ENCODE assay signal across 8 mouse cellular contexts in the genomic region with DNA sequence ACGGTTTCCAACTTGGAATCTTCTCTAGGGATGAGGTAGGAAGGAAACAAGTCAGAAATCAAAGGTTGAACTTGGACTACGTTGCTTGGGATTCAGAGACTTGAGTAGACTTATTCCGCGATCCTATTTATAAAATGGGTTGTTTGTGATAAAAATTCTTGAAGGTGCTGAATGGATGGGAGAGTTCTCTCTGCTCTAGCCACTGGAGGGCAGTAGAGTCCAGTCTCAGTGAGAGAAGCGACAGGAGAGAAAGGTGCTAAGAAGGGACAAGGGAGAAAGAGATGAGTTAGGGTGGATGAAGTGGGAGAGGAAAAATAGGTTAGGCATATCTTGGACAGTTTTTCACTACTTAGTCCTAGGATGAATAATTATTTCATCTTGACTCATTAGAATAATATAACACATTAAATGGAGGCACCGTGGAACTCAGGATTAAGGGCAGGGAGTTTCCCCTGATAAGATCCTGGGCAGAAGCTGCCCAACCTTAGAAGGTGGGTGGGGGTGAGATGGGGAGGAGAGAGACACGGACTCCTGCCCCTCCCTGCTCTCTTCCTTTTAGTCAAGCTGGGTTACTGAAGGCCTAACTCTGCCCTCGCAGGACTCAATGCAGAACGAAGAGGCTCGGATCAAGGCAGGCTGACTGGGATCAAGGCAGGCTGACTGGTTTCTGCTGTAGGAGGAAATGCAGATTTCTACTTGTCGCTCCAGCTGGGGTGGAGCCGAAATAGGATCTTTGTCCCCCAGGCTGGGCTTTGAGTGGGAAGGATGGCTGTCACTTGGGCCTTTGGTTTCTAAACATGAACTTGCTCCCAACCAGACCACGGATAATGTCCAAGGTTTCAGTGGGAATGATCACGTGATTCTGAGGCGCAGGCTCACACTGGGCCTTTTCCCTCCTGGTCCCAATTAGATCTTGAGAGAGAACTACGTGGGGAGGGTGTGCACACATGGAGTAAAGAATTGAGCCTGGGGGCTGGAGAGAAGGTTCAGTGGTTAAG. TPM values are rescaled to one million over a fixed set of nuclear protein-coding genes. Genes with fewer than 3 reads are reported as not detected.
A peak's percentile ranks its signal among the peaks of the same experiment; 100 is the strongest.
DNase-seq lines count a peak whose midpoint lies in the region; ATAC-seq and TF ChIP-seq lines count a peak whose summit lies in the region.

No protein-coding gene starts in this region.

- peaks cover 5% of the 10 kb centered on the region; the same call in 1 of the 2 replicates for H3K4me1 ChIP-seq in liver, postnatal 0 days (ENCODE audit: insufficient read depth)
- H3K4me1 ChIP-seq in neural tube, embryonic 14.5 days (ENCODE audit: control insufficient read depth, insufficient read depth, low read length) = peaks cover 7% of the 10 kb centered on the region

- H3K27me3 ChIP-seq in liver, postnatal 0 days (ENCODE audit: insufficient read depth, low read length) = no peaks in the 10 kb centered on the region
- no peaks in the 10 kb centered on the region for H3K27me3 ChIP-seq in neural tube, embryonic 14.5 days (ENCODE audit: control insufficient read depth, insufficient read depth, low read length)

- no peak for TF ChIP-seq EP300 in liver, postnatal 0 days (IDR thresholded peaks at IDR 0.05; ENCODE audit: low read depth)

- H3K27ac ChIP-seq in liver, postnatal 0 days (ENCODE audit: low read depth) = peak overlapping the region; percentile 67; the same call in 1 of the 2 replicates
- peak overlapping the region; percentile 86 for H3K27ac ChIP-seq in neural tube, embryonic 14.5 days (ENCODE audit: low read depth, low read length)

- intact Hi-C loops in heart, postnatal 14 days (cut with DNase I) = loop anchor here (1.0 to 5.0 kb wide), 2 partner anchors 118 to 206 kb away; no protein-coding TSS in a partner anchor

- H3K4me3 ChIP-seq in liver, postnatal 0 days (ENCODE audit: low read depth, low read length) = peak overlapping the region; percentile 61
- H3K4me3 ChIP-seq in neural tube, embryonic 14.5 days (ENCODE audit: low read depth, low read length) = peak overlapping the region; percentile 60

- WGBS in liver, postnatal 0 days (ENCODE audit: insufficient replicate concordance) = 42% methylated on average over 16 of the region's 16 CpGs
- 34% methylated on average over 16 of the region's 16 CpGs for WGBS in neural tube, embryonic 14.5 days

- TF ChIP-seq CTCF in liver, postnatal 0 days (IDR thresholded peaks at IDR 0.05; ENCODE audit: low read depth) = peak; percentile 97

- H3K36me3 ChIP-seq in liver, postnatal 0 days (replicated peaks; ENCODE audit: insufficient read depth, low read length) = peaks cover 22% of the 10 kb centered on the region
- peaks cover 7% of the 10 kb centered on the region; the same call in 1 of the 2 replicates for H3K36me3 ChIP-seq in neural tube, embryonic 14.5 days (ENCODE audit: control insufficient read depth, insufficient read depth, low read length)

- peak; percentile 90 for DNase-seq in ES-CJ7 (ENCODE audit: low read depth, low spot score)
- DNase-seq in brain, embryonic 18.5 days (ENCODE audit: low read depth, low spot score) = peak; percentile 74
- DNase-seq in heart, postnatal 14 days = peak; percentile 72 to 82
- DNase-seq in kidney, postnatal 4 days = peak; percentile 76 to 85
- peak; percentile 78 for DNase-seq in liver, postnatal 0 days
- peak; percentile 63 for DNase-seq in testis, postnatal 14 days (ENCODE audit: low spot score)

- H3K9ac ChIP-seq in liver, postnatal 0 days (replicated peaks) = peak overlapping the region; percentile 60
- H3K9ac ChIP-seq in neural tube, embryonic 14.5 days (replicated peaks; ENCODE audit: low read depth, low read length) = peak overlapping the region; percentile 78

- ATAC-seq in erythroblast, adult 5-6 weeks (replicated peaks; ENCODE audit: low FRiP score, poor library complexity, severe bottlenecking) = peak; percentile 85
- peak; percentile 83 for ATAC-seq in liver, postnatal 0 days
- ATAC-seq in neural tube, embryonic 14.5 days (ENCODE audit: low read depth) = peak; percentile 84

- H3K4me2 ChIP-seq in liver, postnatal 0 days (ENCODE audit: low read depth, low read length) = peak overlapping the region; percentile 85
- peak overlapping the region; percentile 84 for H3K4me2 ChIP-seq in neural tube, embryonic 14.5 days (ENCODE audit: low read depth, low read length)

- no peaks in the 10 kb centered on the region for H3K9me3 ChIP-seq in liver, postnatal 0 days (ENCODE audit: low read length)
- H3K9me3 ChIP-seq in neural tube, embryonic 14.5 days (ENCODE audit: control insufficient read depth, low read length) = no peaks in the 10 kb centered on the region

RNA-seq across cellular contexts. Expression of a gene that starts 0.8 kb away (rescaled TPM):
- total RNA-seq in erythroblast, adult 5-6 weeks (2015; ENCODE audit: low replicate concordance) = not detected in 2 replicates
- total RNA-seq in erythroblast, adult 5-6 weeks (2017; ENCODE audit: low replicate concordance) = not detected in 2 replicates
- under 1 TPM in 1 of 2 experiments, not detected in 1; 0.17 TPM for total RNA-seq in heart, postnatal 14 days (2021)
- 0.59 and 0.60 TPM in 2 replicates for polyA plus RNA-seq in liver, postnatal 0 days (2015; fragmentation: Nextera tagmentation; extraction: Ambion mirVana)
- 3.2 and 5.3 TPM in 2 replicates for polyA plus RNA-seq in neural tube, embryonic 14.5 days (2014; fragmentation: Nextera tagmentation; extraction: Ambion mirVana)

RNA-seq across cellular contexts. Expression of a gene that starts 8.5 kb away (rescaled TPM):
- total RNA-seq in erythroblast, adult 5-6 weeks (2015; ENCODE audit: low replicate concordance) = not detected in 2 replicates
- 0.68 TPM in 1 of 2 replicates, not detected in the other for total RNA-seq in erythroblast, adult 5-6 weeks (2017; ENCODE audit: low replicate concordance)
- under 1 TPM; 0.14 to 0.15 TPM for total RNA-seq in heart, postnatal 14 days (2021)
- polyA plus RNA-seq in liver, postnatal 0 days (2015; fragmentation: Nextera tagmentation; extraction: Ambion mirVana) = 0.15 and 0.22 TPM in 2 replicates
- polyA plus RNA-seq in neural tube, embryonic 14.5 days (2014; fragmentation: Nextera tagmentation; extraction: Ambion mirVana) = 2.2 and 2.8 TPM in 2 replicates

RNA-seq across cellular contexts. Expression of a gene that starts 15.9 kb away (rescaled TPM):
- 5.4 and 7.1 TPM in 2 replicates for total RNA-seq in erythroblast, adult 5-6 weeks (2015; ENCODE audit: low replicate concordance)
- total RNA-seq in erythroblast, adult 5-6 weeks (2017; ENCODE audit: low replicate concordance) = 1.5 and 15.1 TPM in 2 replicates
- 10 to 100 TPM; 63.7 to 74.3 TPM for total RNA-seq in heart, postnatal 14 days (2021)
- polyA plus RNA-seq in liver, postnatal 0 days (2015; fragmentation: Nextera tagmentation; extraction: Ambion mirVana) = 46.2 and 47.7 TPM in 2 replicates
- 58.1 and 67.6 TPM in 2 replicates for polyA plus RNA-seq in neural tube, embryonic 14.5 days (2014; fragmentation: Nextera tagmentation; extraction: Ambion mirVana)

RNA-seq across cellular contexts. Expression of a gene that starts 16.0 kb away (rescaled TPM):
- total RNA-seq in erythroblast, adult 5-6 weeks (2015; ENCODE audit: low replicate concordance) = 6.7 and 7.3 TPM in 2 replicates
- 11.0 and 13.8 TPM in 2 replicates for total RNA-seq in erythroblast, adult 5-6 weeks (2017; ENCODE audit: low replicate concordance)
- total RNA-seq in heart, postnatal 14 days (2021) = 10 to 100 TPM; 20.0 to 24.6 TPM
- polyA plus RNA-seq in liver, postnatal 0 days (2015; fragmentation: Nextera tagmentation; extraction: Ambion mirVana) = 73.4 and 74.6 TPM in 2 replicates
- polyA plus RNA-seq in neural tube, embryonic 14.5 days (2014; fragmentation: Nextera tagmentation; extraction: Ambion mirVana) = 40.2 and 43.5 TPM in 2 replicates

RNA-seq across cellular contexts. Expression of a gene that starts 27.3 kb away (rescaled TPM):
- total RNA-seq in erythroblast, adult 5-6 weeks (2015; ENCODE audit: low replicate concordance) = 20.1 and 21.1 TPM in 2 replicates
- 25.9 and 26.9 TPM in 2 replicates for total RNA-seq in erythroblast, adult 5-6 weeks (2017; ENCODE audit: low replicate concordance)
- total RNA-seq in heart, postnatal 14 days (2021) = 1 to 10 TPM; 2.3 to 4.5 TPM
- polyA plus RNA-seq in liver, postnatal 0 days (2015; fragmentation: Nextera tagmentation; extraction: Ambion mirVana) = 5.6 and 7.0 TPM in 2 replicates
- 0.25 and 0.61 TPM in 2 replicates for polyA plus RNA-seq in neural tube, embryonic 14.5 days (2014; fragmentation: Nextera tagmentation; extraction: Ambion mirVana)

Comparison
In these comparisons a context has a peak if more than half of its experiments do, and no peak if none do; other contexts are left out.
1. Peak in every context shown above with its lines: DNase-seq, ATAC-seq, H3K4me3 ChIP-seq and H3K27ac ChIP-seq.
2. RNA of a gene that starts 15.9 kb away (total RNA-seq): 63.7 to 74.3 TPM in heart, postnatal 14 days; 1.5 to 15.1 TPM in erythroblast, adult 5-6 weeks; every median in the first group is over 4 times any median in the second.